Mouse (Mus musculus): ENCODE measurements around the gene Tff1. TPM values are rescaled to one million over a fixed set of nuclear protein-coding genes. Genes with fewer than 3 reads are reported as not detected.

Tff1 gene
- polyA plus RNA-seq, 1 experiment = 0.31 TPM

GRCm38 (mm10) chr17:31183180-31183974 is 18.3 kb upstream of the Tff1 start:
- no peak for DNase-seq
- TF ChIP-seq POLR2A (IDR thresholded peaks at IDR 0.05; ENCODE audit: low read depth, low read length) = no peak
- 60% methylated on average over 12 of the region's 12 CpGs for WGBS
- Histone ChIP-seq H3K4me3 (ENCODE audit: insufficient read depth, low read depth, low read length) (no peak overlapping the region), H3K4me1 (ENCODE audit: control insufficient read depth, insufficient read depth, low read length) (no peaks in the 10 kb centered on the region), H3K27ac (ENCODE audit: insufficient read depth, low read depth, low read length) (no peak overlapping the region), H3K27me3 (replicated peaks; ENCODE audit: control insufficient read depth, insufficient read depth, low read length) (no peaks in the 10 kb centered on the region), H3K36me3 (ENCODE audit: control insufficient read depth, insufficient read depth, low read length) (no peaks in the 10 kb centered on the region)

DNA sequence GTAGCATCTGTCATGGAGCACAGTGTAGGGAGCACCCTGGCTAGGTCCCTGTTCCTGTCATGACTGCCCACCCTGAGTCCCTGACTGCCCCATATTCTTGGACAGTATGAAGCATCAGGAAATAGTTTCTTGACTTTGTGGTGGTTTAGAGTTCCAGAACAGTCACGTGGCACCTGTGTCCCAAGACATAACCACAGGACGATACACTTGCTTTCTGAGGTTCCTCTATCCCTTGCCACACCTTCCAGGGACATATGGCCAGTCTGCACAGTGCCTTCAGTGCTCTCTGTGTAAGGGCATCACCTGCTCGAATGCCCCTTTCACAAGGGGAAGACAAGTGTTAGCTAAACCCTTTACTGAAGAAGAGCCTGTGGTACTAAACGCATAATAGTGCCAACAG is 16.4 kb upstream of the Tff1 start:
- Histone ChIP-seq H3K4me1 (ENCODE audit: control insufficient read depth, insufficient read depth, low read length) (no peaks in the 10 kb centered on the region), H3K4me3 (ENCODE audit: insufficient read depth, low read depth, low read length) (no peak overlapping the region), H3K36me3 (ENCODE audit: control insufficient read depth, insufficient read depth, low read length) (no peaks in the 10 kb centered on the region), H3K27me3 (replicated peaks; ENCODE audit: control insufficient read depth, insufficient read depth, low read length) (no peaks in the 10 kb centered on the region), H3K27ac (ENCODE audit: insufficient read depth, low read depth, low read length) (no peak overlapping the region)
- DNase-seq = no peak
- TF ChIP-seq CTCF (conservative IDR thresholded peaks at IDR 0.05; ENCODE audit: insufficient read depth, insufficient read length, low read depth, low read length) (no peak), POLR2A (IDR thresholded peaks at IDR 0.05; ENCODE audit: low read depth, low read length) (no peak)
- WGBS = 84% methylated on average over 4 of the region's 4 CpGs

- 88% methylated on average over 4 of the region's 4 CpGs for WGBS
- H3K27me3 ChIP-seq (replicated peaks; ENCODE audit: control insufficient read depth, insufficient read depth, low read length) = no peaks in the 10 kb centered on the region
- DNase-seq = no peak
- no peaks in the 10 kb centered on the region for H3K4me1 ChIP-seq (ENCODE audit: control insufficient read depth, insufficient read depth, low read length)
- H3K4me3 ChIP-seq (ENCODE audit: insufficient read depth, low read depth, low read length) = no peak overlapping the region
- TF ChIP-seq POLR2A (IDR thresholded peaks at IDR 0.05; ENCODE audit: low read depth, low read length) (no peak), CTCF (conservative IDR thresholded peaks at IDR 0.05; ENCODE audit: insufficient read depth, insufficient read length, low read depth, low read length) (no peak)
- no peaks in the 10 kb centered on the region for H3K36me3 ChIP-seq (ENCODE audit: control insufficient read depth, insufficient read depth, low read length)
- H3K27ac ChIP-seq (ENCODE audit: insufficient read depth, low read depth, low read length) = no peak overlapping the region
Measured at GRCm38 (mm10) chr17:31176321-31176720, 11.2 kb upstream of the Tff1 start.

DNA sequence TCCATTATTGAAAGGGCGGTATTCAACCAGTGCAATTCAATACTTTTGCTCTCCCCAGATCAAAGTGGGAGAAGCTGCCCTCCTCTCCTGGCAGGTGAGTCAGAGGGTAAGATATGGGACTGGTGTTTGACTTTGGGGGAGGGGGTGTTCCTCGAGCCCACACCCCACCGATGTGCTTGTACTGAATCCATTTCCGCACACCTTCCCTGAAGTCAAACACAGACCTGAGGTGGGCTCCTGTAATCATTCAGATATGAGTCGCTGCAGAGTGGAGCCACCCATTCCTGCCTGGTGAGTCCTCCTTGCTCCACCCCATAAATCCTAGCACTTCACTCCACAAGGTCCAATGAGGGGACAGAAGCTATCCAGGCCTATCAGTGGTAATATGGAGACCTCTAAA is 4.7 kb upstream of the Tff1 start:
- 82% methylated on average over 5 of the region's 5 CpGs for WGBS
- no peak overlapping the region for H3K4me3 ChIP-seq (ENCODE audit: insufficient read depth, low read depth, low read length)
- no peak for DNase-seq

DNA sequence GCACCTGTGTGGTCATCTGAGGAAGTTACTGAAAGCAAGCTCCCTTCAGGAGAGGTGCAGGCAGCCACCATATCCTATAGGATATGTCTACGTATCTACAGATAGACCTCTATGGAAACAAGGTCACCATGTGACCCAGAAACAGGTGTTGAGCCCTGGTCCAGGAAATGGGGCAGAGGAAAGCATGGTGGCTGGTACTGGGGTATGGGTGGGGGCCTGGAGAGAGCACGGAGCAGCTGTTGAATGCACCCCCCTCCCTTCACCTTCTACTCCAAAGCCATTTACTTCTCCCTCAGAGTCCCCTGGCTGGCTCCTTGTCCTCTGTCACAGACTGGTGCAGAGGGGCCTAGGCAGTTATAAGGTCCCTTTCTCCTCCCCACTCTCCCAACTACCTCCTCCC is 1.3 kb downstream of the Tff1 start:
- Histone ChIP-seq H3K36me3 (ENCODE audit: control insufficient read depth, insufficient read depth, low read length) (no peaks in the 10 kb centered on the region), H3K4me3 (ENCODE audit: insufficient read depth, low read depth, low read length) (no peak overlapping the region), H3K27ac (ENCODE audit: insufficient read depth, low read depth, low read length) (no peak overlapping the region), H3K27me3 (replicated peaks; ENCODE audit: control insufficient read depth, insufficient read depth, low read length) (no peaks in the 10 kb centered on the region), H3K4me1 (ENCODE audit: control insufficient read depth, insufficient read depth, low read length) (peaks cover 11% of the 10 kb centered on the region; the same call in 1 of the 2 replicates)
- TF ChIP-seq CTCF (conservative IDR thresholded peaks at IDR 0.05; ENCODE audit: insufficient read depth, insufficient read length, low read depth, low read length) = no peak
- TF ChIP-seq POLR2A (IDR thresholded peaks at IDR 0.05; ENCODE audit: low read depth, low read length) = no peak
- DNase-seq = no peak
- WGBS = 94% methylated on average over 2 of the region's 2 CpGs

More for the DNA sequence above, 4.7 kb upstream of the Tff1 start:
- Histone ChIP-seq H3K36me3 (ENCODE audit: control insufficient read depth, insufficient read depth, low read length) (no peaks in the 10 kb centered on the region), H3K4me1 (ENCODE audit: control insufficient read depth, insufficient read depth, low read length) (no peaks in the 10 kb centered on the region), H3K27ac (ENCODE audit: insufficient read depth, low read depth, low read length) (no peak overlapping the region), H3K27me3 (replicated peaks; ENCODE audit: control insufficient read depth, insufficient read depth, low read length) (no peaks in the 10 kb centered on the region)
- TF ChIP-seq POLR2A (IDR thresholded peaks at IDR 0.05; ENCODE audit: low read depth, low read length) (no peak), CTCF (conservative IDR thresholded peaks at IDR 0.05; ENCODE audit: insufficient read depth, insufficient read length, low read depth, low read length) (no peak)

DNA sequence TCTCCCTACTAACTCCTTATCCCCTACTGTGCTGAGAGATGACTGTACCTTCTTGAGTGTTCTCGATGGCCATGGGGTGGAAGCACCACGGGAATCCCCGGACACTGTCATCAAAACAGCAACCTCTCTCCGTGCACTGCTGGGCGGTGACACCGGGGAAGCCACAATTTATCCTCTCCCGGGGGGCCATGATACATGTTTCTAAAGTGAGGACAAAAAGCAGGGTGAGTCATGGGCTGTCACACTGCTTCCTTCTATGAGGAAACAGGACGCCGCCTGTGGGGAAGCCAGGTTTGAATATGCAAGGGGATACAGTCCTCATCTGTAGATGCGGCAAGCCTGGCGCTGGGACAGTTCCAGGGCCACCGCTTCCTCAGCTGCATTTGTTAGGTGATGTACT is 2.5 kb downstream of the Tff1 start:
- Histone ChIP-seq H3K4me1 (ENCODE audit: control insufficient read depth, insufficient read depth, low read length) (peaks cover 11% of the 10 kb centered on the region; the same call in 1 of the 2 replicates), H3K4me3 (ENCODE audit: insufficient read depth, low read depth, low read length) (no peak overlapping the region), H3K27me3 (replicated peaks; ENCODE audit: control insufficient read depth, insufficient read depth, low read length) (no peaks in the 10 kb centered on the region), H3K27ac (ENCODE audit: insufficient read depth, low read depth, low read length) (no peak overlapping the region), H3K36me3 (ENCODE audit: control insufficient read depth, insufficient read depth, low read length) (no peaks in the 10 kb centered on the region)
- no peak for DNase-seq
- no peak for TF ChIP-seq POLR2A (IDR thresholded peaks at IDR 0.05; ENCODE audit: low read depth, low read length)
- WGBS = 67% methylated on average over 12 of the region's 12 CpGs

DNA sequence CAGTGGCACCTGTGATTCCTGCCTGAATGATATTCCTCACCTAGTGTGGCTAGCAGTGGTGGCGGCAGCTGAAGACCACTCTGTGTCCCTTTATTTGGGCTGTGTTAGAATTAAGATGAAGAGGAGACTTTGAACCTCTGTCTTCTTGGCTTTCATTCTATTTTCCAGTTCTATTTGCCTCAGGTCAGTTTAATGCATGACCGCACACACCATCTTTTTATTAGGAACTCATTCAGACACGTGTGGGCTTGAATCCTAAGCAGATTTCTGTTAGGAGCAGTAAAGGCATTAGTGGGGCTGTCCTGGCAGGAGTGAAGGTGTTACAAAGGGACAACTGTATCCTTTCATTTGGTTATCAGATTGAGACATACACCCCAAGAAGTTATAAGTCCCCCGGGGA is 4.8 kb downstream of the Tff1 start:
- WGBS = 47% methylated on average over 4 of the region's 4 CpGs
- TF ChIP-seq CTCF (conservative IDR thresholded peaks at IDR 0.05; ENCODE audit: insufficient read depth, insufficient read length, low read depth, low read length) = no peak
- TF ChIP-seq POLR2A (IDR thresholded peaks at IDR 0.05; ENCODE audit: low read depth, low read length) = no peak

More for the DNA sequence above, 4.8 kb downstream of the Tff1 start:
- H3K36me3 ChIP-seq (ENCODE audit: control insufficient read depth, insufficient read depth, low read length) = no peaks in the 10 kb centered on the region
- no peak overlapping the region for H3K4me3 ChIP-seq (ENCODE audit: insufficient read depth, low read depth, low read length)
- H3K27ac ChIP-seq (ENCODE audit: insufficient read depth, low read depth, low read length) = peak overlapping the region; percentile 80
- peaks cover 11% of the 10 kb centered on the region; the same call in 1 of the 2 replicates for H3K4me1 ChIP-seq (ENCODE audit: control insufficient read depth, insufficient read depth, low read length)
- peak; percentile 72 for DNase-seq
- no peaks in the 10 kb centered on the region for H3K27me3 ChIP-seq (replicated peaks; ENCODE audit: control insufficient read depth, insufficient read depth, low read length)
